Mouse (Mus musculus) intestine, embryonic 14.5 days (tissue): ENCODE results near the gene Ptprf. TPM values are rescaled to one million over a fixed set of nuclear protein-coding genes. Genes with fewer than 3 reads are reported as not detected.

Experiments used
- ATAC-seq: fragments of 200-750 bp; cut with Nextera tagmentation; replicated peaks from 2 replicates; pipeline ENCODE4 v1.8.0; 2017; ENCODE audit warnings: low read depth, moderate number of reproducible peaks, moderate TSS enrichment, moderate library complexity; ENCODE audit not compliant: low FRiP score, low TSS enrichment
- DNase-seq: peaks from one replicate; pipeline ENCODE4 v3.0.0-alpha.2; 2018; ENCODE audit warnings: low spot score
- H3K27ac ChIP-seq: fragments of 300-500 bp; sonication (generic); 2 replicates; pipeline ENCODE4 v1.5.1; 2014; ENCODE audit warnings: low read depth, mild to moderate bottlenecking, control low read depth
- H3K27me3 ChIP-seq: fragments of 300-500 bp; sonication (generic); replicated peaks from 2 replicates; pipeline ENCODE4 v1.6.1; 2014; ENCODE audit warnings: low read length, control low read depth; ENCODE audit not compliant: control insufficient read depth, insufficient read depth
- H3K36me3 ChIP-seq: fragments of 300-500 bp; sonication (generic); 2 replicates; pipeline ENCODE4 v1.6.1; 2014; ENCODE audit warnings: low read length, control low read depth; ENCODE audit not compliant: control insufficient read depth, insufficient read depth
- H3K4me1 ChIP-seq: fragments of 300-500 bp; sonication (generic); replicated peaks from 2 replicates; pipeline ENCODE4 v1.6.1; 2014; ENCODE audit warnings: low read length, control low read depth, mixed read lengths; ENCODE audit not compliant: control insufficient read depth, insufficient read depth
- H3K4me2 ChIP-seq: fragments of 300-500 bp; sonication (generic); 2 replicates; pipeline ENCODE4 v1.6.1; 2014; ENCODE audit warnings: low read length
- H3K4me3 ChIP-seq: fragments of 300-500 bp; sonication (generic); 2 replicates; pipeline ENCODE4 v1.5.1; 2014; ENCODE audit warnings: low read depth, low read length, control low read depth, mixed read lengths
- H3K9ac ChIP-seq: fragments of 300-500 bp; sonication (generic); 2 replicates; pipeline ENCODE4 v1.6.1; 2014; ENCODE audit warnings: mild to moderate bottlenecking, low read length
- H3K9me3 ChIP-seq: fragments of 300-500 bp; sonication (generic); 2 replicates; pipeline ENCODE4 v1.6.1; 2016; ENCODE audit warnings: low read length, control low read depth; ENCODE audit not compliant: control insufficient read depth
- WGBS: fragments of 180-500 bp; shearing (Covaris S2); extraction: QIAGEN DNeasy Blood & Tissue Kit; methylation state at CpG from one replicate; pipeline ENCODE4 v1.1.7; 2014; 5-methylcytosine and 5-hydroxymethylcytosine counted together
- polyA plus RNA-seq: library from polyadenylated mRNA; unstranded; fragments of >200 nt; fragmentation: Nextera tagmentation; extraction: Ambion mirVana; gene quantifications from 2 replicates; pipeline ENCODE4 v1.2.1, GENCODE M21; 2014

Gene Ptprf
- polyA plus RNA-seq, 1 experiment from 2014 or later = 73.6 TPM

DNA sequence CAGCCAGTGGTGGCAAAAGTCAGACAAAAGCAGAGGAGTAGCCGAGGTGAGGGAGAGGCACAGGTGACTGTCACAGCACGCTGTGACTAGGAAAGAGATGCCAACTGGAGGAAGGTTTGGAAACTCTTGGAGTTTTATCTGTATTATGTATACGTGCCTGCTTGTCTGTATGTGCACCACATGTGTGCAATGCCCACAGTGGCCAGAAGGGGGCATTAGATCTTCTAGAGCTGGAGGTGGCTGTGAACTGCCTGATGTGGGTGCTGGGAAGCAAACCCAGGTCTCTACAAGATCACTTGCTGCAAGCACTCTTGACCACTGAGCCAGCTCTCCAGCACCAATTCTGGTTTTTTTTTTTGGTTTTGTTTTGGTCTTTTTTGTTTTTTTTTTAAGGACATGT lies 20.5 kb downstream of the Ptprf start:
- Histone ChIP-seq H3K36me3 (peaks cover 58% of the 10 kb centered on the region), H3K4me2 (no peak overlapping the region), H3K27me3 (no peaks in the 10 kb centered on the region), H3K4me3 (no peak overlapping the region), H3K27ac (no peak overlapping the region), H3K9me3 (no peaks in the 10 kb centered on the region), H3K4me1 (peaks cover 36% of the 10 kb centered on the region), H3K9ac (no peak overlapping the region)
- 100% methylated on average over 3 of the region's 3 CpGs for WGBS
- ATAC-seq (no peak), DNase-seq (no peak)

DNA sequence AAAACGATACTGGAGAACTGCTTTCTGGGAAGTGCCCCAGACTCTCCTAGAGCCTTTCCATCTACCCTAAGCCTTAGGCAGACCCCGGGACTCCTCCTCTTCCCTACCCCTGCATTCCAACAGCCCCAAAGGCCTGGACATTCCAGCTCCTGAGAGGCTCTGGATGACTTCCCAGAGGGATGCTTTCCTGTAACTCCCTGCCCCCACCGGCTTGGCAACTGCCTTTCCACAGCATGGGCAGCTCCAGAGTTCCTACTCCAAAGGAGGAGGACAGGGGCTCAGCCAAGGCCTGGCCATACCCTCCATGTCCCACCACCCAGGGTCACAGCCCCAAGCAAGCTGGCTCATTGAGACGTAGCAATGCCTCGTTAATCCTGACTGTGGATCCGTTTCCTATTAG lies 21.2 kb downstream of the Ptprf start:
- no peak for DNase-seq
- peaks cover 58% of the 10 kb centered on the region for H3K36me3 ChIP-seq
- H3K4me3 ChIP-seq = no peak overlapping the region
- H3K4me2 ChIP-seq = no peak overlapping the region
- 59% methylated on average over 6 of the region's 6 CpGs for WGBS
- no peaks in the 10 kb centered on the region for H3K9me3 ChIP-seq
- no peak overlapping the region for H3K9ac ChIP-seq
- no peak overlapping the region for H3K27ac ChIP-seq
- H3K27me3 ChIP-seq = no peaks in the 10 kb centered on the region
- peaks cover 35% of the 10 kb centered on the region for H3K4me1 ChIP-seq
- no peak for ATAC-seq

DNA sequence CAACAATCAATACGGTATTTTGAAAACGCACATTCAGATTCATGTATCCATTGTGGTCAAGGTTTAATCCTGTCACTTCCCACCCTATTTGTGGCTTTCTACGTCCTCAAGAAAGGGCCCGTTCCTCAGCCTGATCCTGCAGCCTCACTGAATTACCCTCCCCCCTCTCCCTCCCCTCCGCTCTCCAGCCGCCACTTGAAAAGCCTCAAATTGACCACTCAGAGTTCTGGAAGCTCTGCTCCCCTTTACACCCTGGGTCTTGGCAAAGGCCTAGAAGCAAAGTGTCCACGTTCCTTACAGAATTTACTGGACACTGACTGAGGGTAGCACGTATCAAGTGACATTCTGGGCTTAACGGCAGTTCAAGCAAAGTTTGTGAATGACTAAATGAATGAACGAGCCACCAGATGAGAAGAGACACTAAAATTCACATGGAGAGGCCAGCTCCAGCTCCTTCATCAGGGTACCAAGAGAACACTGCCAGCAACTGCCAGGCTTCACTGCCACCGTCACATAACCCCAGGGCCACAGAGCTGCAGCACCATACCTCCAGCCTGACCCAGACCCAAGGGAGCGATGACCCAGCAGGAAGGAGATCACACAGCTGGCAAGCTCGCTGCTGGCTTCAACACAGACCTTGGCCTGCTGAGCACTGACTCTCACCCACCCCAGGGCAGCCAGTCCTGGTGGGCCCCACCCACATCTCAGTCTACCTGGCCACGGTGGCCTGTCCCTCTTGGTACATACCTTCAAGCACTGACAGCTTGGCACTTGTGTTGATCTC lies 22.6 kb downstream of the Ptprf start:
- Histone ChIP-seq H3K27ac (no peak overlapping the region), H3K36me3 (peaks cover 56% of the 10 kb centered on the region), H3K27me3 (no peaks in the 10 kb centered on the region), H3K9me3 (no peaks in the 10 kb centered on the region), H3K4me2 (no peak overlapping the region), H3K4me1 (peaks cover 29% of the 10 kb centered on the region), H3K9ac (no peak overlapping the region), H3K4me3 (no peak overlapping the region)
- WGBS = 83% methylated on average over 14 of the region's 14 CpGs
- ATAC-seq (no peak), DNase-seq (no peak)

DNA sequence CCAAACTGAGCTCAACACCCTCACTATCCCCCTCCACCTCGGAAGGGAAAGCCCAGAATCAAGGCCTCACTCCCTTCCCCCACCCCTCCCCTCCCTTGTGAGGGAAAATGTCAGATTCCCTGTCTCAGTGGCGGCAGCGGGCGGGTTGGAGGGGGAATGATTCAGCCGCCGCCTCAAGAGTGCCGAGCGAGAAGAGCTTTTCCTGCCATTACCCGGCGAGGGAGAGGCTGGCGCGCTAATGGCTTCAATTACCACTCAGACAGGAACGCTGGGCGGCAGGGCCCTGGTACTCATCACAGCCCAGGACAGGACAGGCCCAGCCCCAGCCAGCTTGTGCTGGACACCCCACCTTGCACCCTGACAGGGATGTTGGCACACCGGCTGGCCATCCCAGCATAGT lies 25.6 kb downstream of the Ptprf start:
- peaks cover 40% of the 10 kb centered on the region for H3K36me3 ChIP-seq
- no peaks in the 10 kb centered on the region for H3K27me3 ChIP-seq
- no peak overlapping the region for H3K4me3 ChIP-seq
- DNase-seq (no peak), ATAC-seq (no peak)
- no peaks in the 10 kb centered on the region for H3K9me3 ChIP-seq
- peaks cover 43% of the 10 kb centered on the region for H3K4me1 ChIP-seq
- 24% methylated on average over 15 of the region's 15 CpGs for WGBS
- H3K27ac ChIP-seq = peak overlapping the region; percentile 59
- H3K9ac ChIP-seq = no peak overlapping the region
- 0 out of 2 replicates have a peak overlapping the region, but pooled peaks have one; percentile 8 for H3K4me2 ChIP-seq

DNA sequence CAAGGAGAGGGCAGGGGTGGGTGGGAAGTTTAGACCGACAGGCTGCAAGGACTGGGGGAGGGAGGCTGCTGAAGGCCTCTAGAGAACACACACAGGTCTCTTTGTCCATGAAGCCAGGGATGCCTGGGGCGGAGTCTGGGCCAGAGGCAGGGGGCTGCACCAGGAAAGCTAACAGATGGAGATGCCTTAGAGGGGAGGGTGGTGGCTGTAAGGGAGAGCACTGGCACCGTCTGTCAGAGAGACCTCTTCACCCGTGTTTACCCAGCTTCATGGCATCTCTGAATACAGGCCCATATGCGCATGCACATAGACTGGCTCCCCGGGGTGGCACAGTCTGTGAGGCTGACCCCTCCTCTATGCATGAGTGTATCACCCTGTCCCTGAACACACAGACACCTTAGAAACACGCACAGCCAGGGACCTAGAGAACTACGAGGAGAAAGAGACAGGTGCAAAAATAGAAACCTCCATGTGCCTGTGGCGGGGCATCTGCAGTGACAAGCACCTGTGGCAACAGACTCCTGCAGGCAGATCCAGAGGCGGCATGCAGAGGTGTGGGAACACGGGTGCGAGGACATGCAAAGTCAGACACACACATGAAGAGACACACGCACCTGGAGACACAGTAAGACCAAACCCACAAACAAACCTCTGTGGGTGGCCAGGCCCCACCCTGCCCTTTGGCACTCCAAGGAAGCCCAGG lies 29.3 kb downstream of the Ptprf start:
- no peak overlapping the region for H3K9ac ChIP-seq
- no peaks in the 10 kb centered on the region for H3K9me3 ChIP-seq
- ATAC-seq (peak; percentile 8; the same call in 1 of the 2 replicates), DNase-seq (no peak)
- 49% methylated on average over 13 of the region's 13 CpGs for WGBS
- no peaks in the 10 kb centered on the region for H3K27me3 ChIP-seq
- H3K4me1 ChIP-seq = peaks cover 46% of the 10 kb centered on the region
- 0 out of 2 replicates have a peak overlapping the region, but pooled peaks have one; percentile 75 for H3K4me2 ChIP-seq
- peak overlapping the region; percentile 40; the same call in 1 of the 2 replicates for H3K27ac ChIP-seq
- H3K4me3 ChIP-seq = no peak overlapping the region
- peaks cover 20% of the 10 kb centered on the region for H3K36me3 ChIP-seq

DNA sequence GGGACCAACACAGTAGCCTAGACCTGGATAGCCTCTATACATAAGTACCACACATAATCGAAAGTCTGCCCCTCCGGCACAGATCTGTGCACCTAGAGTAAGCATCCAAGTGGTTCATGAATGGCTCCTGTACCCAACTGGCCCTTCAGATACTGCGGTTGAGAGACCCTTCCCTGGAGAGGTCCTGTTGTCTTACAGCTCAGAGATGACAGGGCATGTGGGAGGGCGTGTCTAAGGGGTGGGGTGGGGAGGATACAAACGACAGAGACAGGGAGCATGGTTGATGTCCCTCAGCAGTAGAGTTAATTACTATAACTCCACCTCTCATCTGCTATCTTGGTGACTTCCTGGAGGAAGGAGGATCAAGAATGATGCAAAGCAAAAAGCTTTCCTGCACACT lies 29.9 kb downstream of the Ptprf start:
- ATAC-seq = peak; percentile 17; the same call in 1 of the 2 replicates
- DNase-seq = no peak
- H3K4me3 ChIP-seq = peak overlapping the region; percentile 44
- H3K4me2 ChIP-seq = peak overlapping the region; percentile 75
- H3K27me3 ChIP-seq = no peaks in the 10 kb centered on the region
- peaks cover 23% of the 10 kb centered on the region for H3K36me3 ChIP-seq
- peak overlapping the region; percentile 12; the same call in 1 of the 2 replicates for H3K27ac ChIP-seq
- peak overlapping the region; percentile 30; the same call in 1 of the 2 replicates for H3K9ac ChIP-seq
- WGBS = 22% methylated on average over 5 of the region's 5 CpGs
- peaks cover 43% of the 10 kb centered on the region for H3K4me1 ChIP-seq
- no peaks in the 10 kb centered on the region for H3K9me3 ChIP-seq

DNA sequence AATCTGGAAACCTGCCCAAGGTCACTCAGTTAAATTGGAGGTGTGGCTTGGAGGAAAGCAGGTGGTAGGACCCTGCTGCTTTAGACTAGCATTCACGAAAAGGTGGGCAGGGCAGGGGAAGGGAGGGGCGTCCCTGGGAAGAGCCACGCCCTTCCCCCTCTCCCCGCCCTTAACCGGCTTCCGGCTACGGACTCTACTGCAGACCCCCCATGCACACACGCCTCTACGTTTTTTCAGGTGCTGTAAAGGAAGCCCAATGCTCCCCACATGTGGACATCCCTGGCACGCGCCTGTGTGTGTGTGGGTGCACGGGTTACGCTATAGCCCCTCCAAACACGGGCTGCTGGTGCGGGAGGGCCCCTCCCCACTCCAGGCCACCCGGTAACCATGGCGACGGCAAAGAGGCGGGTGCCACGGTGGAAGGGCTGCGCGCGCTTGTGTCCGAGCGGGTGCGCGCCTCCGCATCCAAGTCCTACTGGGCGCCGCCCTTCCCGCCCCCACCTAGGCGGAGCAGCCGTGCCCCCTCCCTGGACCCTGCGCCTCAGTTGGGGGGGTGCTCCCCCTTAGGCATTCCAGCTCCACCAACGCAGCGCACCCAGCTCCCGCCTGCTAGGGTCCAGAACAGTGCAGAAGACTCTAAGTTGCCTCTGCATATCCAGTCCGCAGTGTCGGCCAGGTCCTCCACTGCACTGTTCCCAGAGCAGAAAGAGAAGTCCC lies 30.5 kb downstream of the Ptprf start:
- H3K4me2 ChIP-seq = peak overlapping the region; percentile 75
- peak; percentile 80 for ATAC-seq
- H3K27ac ChIP-seq = peak overlapping the region; percentile 12; the same call in 1 of the 2 replicates
- no peaks in the 10 kb centered on the region for H3K9me3 ChIP-seq
- 1% methylated on average over 39 of the region's 39 CpGs for whole genome bisulfite sequencing
- H3K9ac ChIP-seq = peak overlapping the region; percentile 30
- H3K27me3 ChIP-seq = no peaks in the 10 kb centered on the region
- peak; percentile 87 for DNase-seq
- peaks cover 42% of the 10 kb centered on the region for H3K4me1 ChIP-seq
- peak overlapping the region; percentile 44 for H3K4me3 ChIP-seq
- H3K36me3 ChIP-seq = peaks cover 26% of the 10 kb centered on the region

DNA sequence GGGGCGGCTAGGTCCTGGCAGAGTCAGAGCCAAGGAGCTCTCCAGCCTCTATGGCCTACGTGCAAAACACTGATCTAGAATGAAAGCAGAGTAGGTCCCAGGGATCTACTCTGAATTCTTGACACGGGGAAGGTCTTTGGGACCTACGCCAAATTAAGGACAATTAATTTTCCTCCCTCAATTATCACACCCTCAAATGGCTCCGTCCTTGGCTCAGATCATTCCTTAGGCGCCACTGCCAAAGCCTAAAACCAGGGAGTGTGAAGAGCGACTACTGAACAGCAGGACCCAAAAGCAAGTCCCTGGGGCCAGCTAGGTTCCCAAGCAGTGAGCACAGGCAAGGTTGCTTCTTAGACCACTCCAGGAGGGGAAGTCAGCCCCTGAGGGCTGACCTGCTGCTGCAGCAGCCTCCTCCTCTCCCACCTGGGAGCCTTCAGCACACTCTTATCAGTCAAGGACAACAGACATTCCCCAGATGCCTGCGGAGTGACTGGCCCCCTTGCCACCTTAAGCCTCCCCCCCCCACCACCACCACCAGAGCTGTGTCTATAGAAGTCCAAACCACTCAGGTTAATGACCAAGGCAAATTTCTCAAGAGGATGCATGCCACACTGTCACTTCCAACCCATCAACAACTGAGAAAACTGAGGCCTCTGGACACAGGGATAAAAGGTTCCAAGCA lies 31.3 kb downstream of the Ptprf start:
- Histone ChIP-seq H3K4me2 (peak overlapping the region; percentile 75), H3K4me1 (peaks cover 37% of the 10 kb centered on the region), H3K27me3 (no peaks in the 10 kb centered on the region), H3K9me3 (no peaks in the 10 kb centered on the region), H3K27ac (peak overlapping the region; percentile 18; the same call in 1 of the 2 replicates), H3K36me3 (peaks cover 30% of the 10 kb centered on the region), H3K9ac (no peak overlapping the region), H3K4me3 (no peak overlapping the region)
- ATAC-seq = peak; percentile 18
- WGBS = 78% methylated on average over 8 of the region's 8 CpGs
- DNase-seq = no peak
